Mouse (Mus musculus) adrenal gland, postnatal 36 days (tissue): ENCODE results near the gene Prtg. TPM values are rescaled to one million over a fixed set of nuclear protein-coding genes. Genes with fewer than 3 reads are reported as not detected.

Experiments used
- DNase-seq, 2 experiments: peaks; one replicate each; pipeline ENCODE4 v3.0.0; 2021; ENCODE audit warnings: mixed read lengths in 1 of 2
- total RNA-seq, 2 experiments: library from RNA; stranded (reverse); gene quantifications; 2 replicates each; pipeline ENCODE4 v1.2.3; 2021

Prtg gene
- total RNA-seq, 2 experiments from 2014 or later = 0.17 to 0.33 TPM

- no peak for DNase-seq
These were observed 2.4 kb downstream of the Prtg start for GRCm38 (mm10) chr9:72809077-72809476.

GRCm38 (mm10) chr9:72810607-72811006, 3.9 kb downstream of the Prtg start:
- no peak for DNase-seq

GRCm38 (mm10) chr9:72812091-72812490, 5.4 kb downstream of the Prtg start:
- DNase-seq = no peak

- DNase-seq = peak; percentile 8 to 23
These were observed 6.2 kb downstream of the Prtg start for GRCm38 (mm10) chr9:72812594-72813570.

- no peak for DNase-seq
These were observed 18.8 kb downstream of the Prtg start for GRCm38 (mm10) chr9:72825511-72825910.

GRCm38 (mm10) chr9:72825976-72826375, 19.3 kb downstream of the Prtg start:
- no peak for DNase-seq

GRCm38 (mm10) chr9:72828616-72829257, 22.1 kb downstream of the Prtg start:
- DNase-seq = no peak

- DNase-seq = no peak
These were observed 27.5 kb downstream of the Prtg start for GRCm38 (mm10) chr9:72833992-72834696.

GRCm38 (mm10) chr9:72835007-72835406, 28.3 kb downstream of the Prtg start:
- no peak for DNase-seq

- no peak for DNase-seq
These were observed 30.2 kb downstream of the Prtg start for GRCm38 (mm10) chr9:72836708-72837495.

GRCm38 (mm10) chr9:72837598-72838160, 31.0 kb downstream of the Prtg start:
- DNase-seq = no peak

- DNase-seq = no peak
These were observed 31.6 kb downstream of the Prtg start for GRCm38 (mm10) chr9:72838256-72838655.

- DNase-seq = no peak
These were observed 32.8 kb downstream of the Prtg start for GRCm38 (mm10) chr9:72839346-72839990.

- no peak for DNase-seq
These were observed 37.8 kb downstream of the Prtg start for GRCm38 (mm10) chr9:72844496-72844895.

- peak; percentile 42 to 54 for DNase-seq
These were observed 39.5 kb downstream of the Prtg start for GRCm38 (mm10) chr9:72846160-72846559.

- no peak for DNase-seq
These were observed 44.9 kb downstream of the Prtg start for GRCm38 (mm10) chr9:72851541-72851940.

- DNase-seq = no peak
These were observed 45.3 kb downstream of the Prtg start for GRCm38 (mm10) chr9:72851979-72852378.

GRCm38 (mm10) chr9:72853681-72854190, 47.1 kb downstream of the Prtg start:
- no peak for DNase-seq

GRCm38 (mm10) chr9:72856721-72857120, 50.0 kb downstream of the Prtg start:
- no peak for DNase-seq

GRCm38 (mm10) chr9:72860764-72861163, 54.1 kb downstream of the Prtg start:
- no peak for DNase-seq

- no peak for DNase-seq
These were observed 54.6 kb downstream of the Prtg start for GRCm38 (mm10) chr9:72861235-72861634.
